Mouse (Mus musculus) bone marrow, adult 2 months (tissue): ENCODE measurements at regions not wholly inside any gene's neighbourhood (a gene's known extent, or its start where the extent isn't known, plus 50 kb on each side); places are given as distances from the start of the nearest gene placed in this dataset.

ENCODE experiments used
- CTCF ChIP-seq: fragments of 200-500 bp; IDR thresholded peaks from 2 replicates; pipeline ENCODE4 v1.5.1; 2011; ENCODE audit warnings: low read length, control low read depth; ENCODE audit not compliant: control insufficient read depth, insufficient read depth
- POLR2A ChIP-seq: fragments of 200-500 bp; IDR thresholded peaks from 2 replicates; pipeline ENCODE4 v1.6.1; 2011; ENCODE audit warnings: low read depth, mild to moderate bottlenecking, control low read depth, low read length, borderline replicate concordance; ENCODE audit not compliant: control insufficient read depth

- TF ChIP-seq CTCF (no peak), POLR2A (no peak)
Measured at GRCm38 (mm10) chr13:6924136-6924535, 275.6 kb upstream of the Pfkp start.
